Mouse (Mus musculus) small intestine, adult 2 months (tissue): Measurements from ENCODE around the gene Acsm2. TPM values are rescaled to one million over a fixed set of nuclear protein-coding genes. Genes with fewer than 3 reads are reported as not detected.

ENCODE experiments used
- H3K27ac ChIP-seq: fragments of 200-500 bp; 2 replicates; pipeline ENCODE4 v1.5.1; 2012; ENCODE audit warnings: low read depth, low read length, control low read depth, inconsistent platforms; ENCODE audit not compliant: insufficient read depth
- H3K27me3 ChIP-seq: fragments of 200-500 bp; 2 replicates; pipeline ENCODE4 v1.6.1; 2012; ENCODE audit warnings: mild to moderate bottlenecking, moderate library complexity, low read length, inconsistent platforms; ENCODE audit not compliant: control insufficient read depth, insufficient read depth
- H3K36me3 ChIP-seq: fragments of 200-500 bp; 2 replicates; pipeline ENCODE4 v1.6.1; 2012; ENCODE audit warnings: mild to moderate bottlenecking, low read length, control low read depth, inconsistent platforms; ENCODE audit not compliant: control insufficient read depth, insufficient read depth
- H3K4me1 ChIP-seq: fragments of 200-500 bp; 2 replicates; pipeline ENCODE4 v1.6.1; 2012; ENCODE audit warnings: low read length, inconsistent platforms, mixed read lengths; ENCODE audit not compliant: control insufficient read depth, insufficient read depth, insufficient read length
- H3K4me3 ChIP-seq: fragments of 200-500 bp; 2 replicates; pipeline ENCODE4 v1.5.1; 2012; ENCODE audit warnings: low read depth, mild to moderate bottlenecking, control low read depth, inconsistent platforms, low read length, moderate library complexity
- CTCF ChIP-seq: fragments of 200-500 bp; IDR thresholded peaks from 2 replicates; pipeline ENCODE4 v1.5.1; 2012; ENCODE audit warnings: low read depth, mild to moderate bottlenecking, control low read depth, inconsistent platforms, low read length, moderate library complexity, mixed read lengths; ENCODE audit not compliant: insufficient replicate concordance, insufficient read length; ENCODE audit errors: extremely low read depth
- POLR2A ChIP-seq: fragments of 200-500 bp; IDR thresholded peaks from 2 replicates; pipeline ENCODE4 v1.6.1; 2012; ENCODE audit warnings: low read depth, mild to moderate bottlenecking, control low read depth, inconsistent platforms, low read length, moderate library complexity
- WGBS: fragments of 180-500 bp; shearing (Covaris S2); methylation state at CpG from one replicate; pipeline ENCODE4 v1.1.7; 2018; 5-methylcytosine and 5-hydroxymethylcytosine counted together
- polyA plus RNA-seq: library from polyadenylated mRNA; depleted of rRNA; stranded (reverse); fragments of >200 nt; gene quantifications from 2 replicates; pipeline ENCODE4 v1.2.3, GENCODE M21; 2012

The Acsm2 gene
- polyA plus RNA-seq, 1 experiment = not detected

DNA sequence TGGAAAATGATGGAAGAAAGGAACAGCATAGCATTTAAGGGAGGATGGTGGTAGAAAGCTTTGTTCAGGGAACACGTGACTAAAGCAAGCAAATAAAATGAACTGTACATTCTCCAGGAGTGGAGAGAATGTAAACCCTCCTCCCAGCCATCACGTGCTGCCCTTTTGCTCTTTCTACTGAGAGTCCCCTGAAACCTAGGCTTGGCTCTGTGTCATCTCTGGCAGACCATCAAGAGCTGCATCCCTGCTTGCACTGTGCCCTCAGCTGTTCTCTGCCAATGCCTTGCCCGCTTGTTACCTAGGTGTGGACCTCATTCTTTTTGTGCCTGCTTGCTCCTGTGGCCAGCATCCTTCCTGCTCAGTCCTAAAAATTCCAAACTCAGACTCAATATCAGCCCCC lies 32.3 kb upstream of the Acsm2 start:
- Histone ChIP-seq H3K27ac (peak overlapping the region; percentile 96), H3K4me1 (peaks cover 36% of the 10 kb centered on the region; the same call in 1 of the 2 replicates), H3K27me3 (no peaks in the 10 kb centered on the region), H3K36me3 (no peaks in the 10 kb centered on the region), H3K4me3 (no peak overlapping the region)
- WGBS = 19% methylated on average over 3 of the region's 3 CpGs
- no peak for TF ChIP-seq POLR2A
- TF ChIP-seq CTCF = no peak

DNA sequence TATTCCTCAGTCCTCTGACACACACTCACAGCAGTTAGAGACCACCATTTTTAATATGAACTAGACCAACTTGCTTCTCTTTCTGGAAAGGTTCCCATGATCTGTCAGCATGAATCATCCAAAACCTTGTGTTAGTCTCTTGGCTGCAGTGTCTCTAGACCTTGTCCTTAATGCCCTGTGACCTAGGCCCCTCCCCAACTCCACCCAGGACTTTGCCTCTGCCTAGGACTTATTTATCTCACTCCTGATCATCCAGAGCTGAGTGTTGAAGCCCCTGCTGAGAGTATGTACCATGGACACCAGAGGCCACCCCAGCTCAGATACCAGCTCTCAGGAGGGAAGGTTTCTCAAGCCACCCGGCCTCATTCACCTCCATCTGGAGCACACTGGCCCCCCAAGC lies 31.8 kb upstream of the Acsm2 start:
- TF ChIP-seq CTCF (no peak), POLR2A (no peak)
- Histone ChIP-seq H3K27me3 (no peaks in the 10 kb centered on the region), H3K27ac (peak overlapping the region; percentile 96), H3K4me1 (peaks cover 37% of the 10 kb centered on the region; the same call in 1 of the 2 replicates), H3K4me3 (no peak overlapping the region), H3K36me3 (no peaks in the 10 kb centered on the region)
- WGBS = 78% methylated on average over 1 of the region's 1 CpGs

DNA sequence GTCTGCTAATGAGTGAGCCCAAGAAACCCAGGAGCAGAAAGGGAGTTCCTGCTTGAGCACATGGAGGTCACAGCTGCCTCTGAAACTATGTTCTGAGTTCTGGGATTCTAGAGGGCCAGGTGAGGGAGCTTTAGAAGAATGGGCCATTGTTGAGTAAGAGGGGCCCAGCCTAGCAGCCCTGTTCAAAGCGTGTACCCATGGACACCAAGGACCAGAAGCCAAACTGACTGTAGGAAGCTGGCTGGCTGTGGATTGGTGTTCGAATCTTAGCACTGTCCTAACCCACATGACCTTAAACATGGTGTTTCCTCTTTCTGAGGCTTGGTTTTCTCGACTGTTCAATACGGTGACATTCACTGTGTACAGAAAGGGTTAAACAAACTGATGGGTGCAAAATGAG lies 30.8 kb upstream of the Acsm2 start, which contains the start of gene Pdilt:
Gene Pdilt, minus strand, starts transcription at position 101 of the 400 bp plus-strand sequence.
- TF ChIP-seq POLR2A (no peak), CTCF (no peak)
- Histone ChIP-seq H3K36me3 (no peaks in the 10 kb centered on the region), H3K4me3 (no peak within 1 kb of the TSS), H3K27me3 (no peaks in the 10 kb centered on the region), H3K4me1 (peaks cover 43% of the 10 kb centered on the region; the same call in 1 of the 2 replicates), H3K27ac (peak within 1 kb of the TSS; percentile 81)
- WGBS = 55% methylated on average over 4 of the region's 4 CpGs

DNA sequence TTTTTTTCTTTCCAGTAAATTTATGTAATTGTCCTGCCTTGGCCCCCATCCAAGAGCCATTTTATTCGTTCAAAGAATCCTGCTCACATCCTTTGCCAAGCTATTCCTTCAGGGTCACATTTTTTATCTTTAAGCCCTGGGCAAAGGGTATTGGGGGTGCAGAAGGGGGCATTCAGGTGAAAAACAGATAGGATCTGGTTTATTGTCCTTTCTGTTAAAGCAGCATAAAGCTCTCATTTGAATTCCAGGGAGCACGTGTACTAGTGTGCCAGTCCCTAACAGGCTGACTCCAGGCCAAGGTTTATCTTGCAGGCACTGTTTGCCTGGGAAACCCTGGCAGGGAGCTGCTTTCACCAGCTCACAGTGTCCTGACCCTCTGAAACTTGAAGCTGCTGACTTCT lies 28.3 kb upstream of the Acsm2 start:
- H3K36me3 ChIP-seq = no peaks in the 10 kb centered on the region
- H3K27me3 ChIP-seq = no peaks in the 10 kb centered on the region
- peak overlapping the region; percentile 9; the same call in 1 of the 2 replicates for H3K4me3 ChIP-seq
- H3K4me1 ChIP-seq = peaks cover 45% of the 10 kb centered on the region; the same call in 1 of the 2 replicates
- TF ChIP-seq POLR2A = no peak
- TF ChIP-seq CTCF = no peak
- WGBS = 12% methylated on average over 2 of the region's 2 CpGs
- peak overlapping the region; percentile 90 for H3K27ac ChIP-seq

DNA sequence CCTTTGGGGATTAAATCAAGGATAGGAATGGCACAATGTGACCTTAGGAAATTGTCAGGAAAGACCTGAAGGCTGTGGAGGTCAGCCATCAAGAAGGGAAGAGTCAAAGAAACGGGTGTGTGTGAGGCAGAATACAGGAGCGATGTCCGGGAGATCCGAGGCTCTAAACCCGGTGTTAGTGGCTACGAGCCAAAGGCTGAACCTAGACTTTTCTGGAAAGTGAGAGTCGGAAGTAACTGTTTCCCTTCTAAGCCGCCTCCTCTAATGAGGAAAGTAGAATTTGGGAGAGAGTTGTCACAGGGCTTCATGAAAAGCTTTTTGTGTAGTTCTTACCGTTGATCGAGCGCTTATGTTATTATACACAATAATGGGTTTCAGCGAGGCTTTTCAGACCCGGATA lies 27.7 kb upstream of the Acsm2 start:
- TF ChIP-seq CTCF = no peak
- no peak for TF ChIP-seq POLR2A
- H3K27me3 ChIP-seq = no peaks in the 10 kb centered on the region
- H3K4me1 ChIP-seq = peaks cover 42% of the 10 kb centered on the region; the same call in 1 of the 2 replicates
- 24% methylated on average over 13 of the region's 13 CpGs for WGBS
- H3K4me3 ChIP-seq = peak overlapping the region; percentile 13; the same call in 1 of the 2 replicates
- H3K27ac ChIP-seq = peak overlapping the region; percentile 90
- H3K36me3 ChIP-seq = no peaks in the 10 kb centered on the region

DNA sequence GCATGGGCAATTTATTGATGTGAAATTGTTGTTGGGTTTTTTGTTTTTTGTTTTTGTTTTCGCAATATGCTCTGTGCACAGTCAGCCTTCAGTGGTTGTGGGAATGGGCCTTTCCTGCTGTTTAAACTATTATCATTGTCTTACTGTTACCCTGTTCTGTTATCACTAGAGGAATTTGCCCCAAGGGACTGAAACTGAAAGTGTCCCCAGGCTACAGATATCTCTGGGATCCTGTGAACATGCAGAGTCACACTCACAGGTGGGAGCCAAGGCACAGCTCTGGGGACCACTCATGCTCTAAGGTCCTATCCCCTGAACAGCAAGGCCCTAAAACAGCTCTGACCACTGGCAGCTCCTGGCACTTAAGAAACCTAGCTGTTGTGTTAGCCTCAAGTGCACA lies 27.0 kb upstream of the Acsm2 start:
- 33% methylated on average over 1 of the region's 1 CpGs for WGBS
- TF ChIP-seq CTCF (no peak), POLR2A (no peak)
- Histone ChIP-seq H3K36me3 (no peaks in the 10 kb centered on the region), H3K27ac (peak overlapping the region; percentile 100), H3K4me3 (0 out of 2 replicates have a peak overlapping the region, but pooled peaks have one; percentile 32), H3K4me1 (peaks cover 38% of the 10 kb centered on the region; the same call in 1 of the 2 replicates), H3K27me3 (no peaks in the 10 kb centered on the region)

DNA sequence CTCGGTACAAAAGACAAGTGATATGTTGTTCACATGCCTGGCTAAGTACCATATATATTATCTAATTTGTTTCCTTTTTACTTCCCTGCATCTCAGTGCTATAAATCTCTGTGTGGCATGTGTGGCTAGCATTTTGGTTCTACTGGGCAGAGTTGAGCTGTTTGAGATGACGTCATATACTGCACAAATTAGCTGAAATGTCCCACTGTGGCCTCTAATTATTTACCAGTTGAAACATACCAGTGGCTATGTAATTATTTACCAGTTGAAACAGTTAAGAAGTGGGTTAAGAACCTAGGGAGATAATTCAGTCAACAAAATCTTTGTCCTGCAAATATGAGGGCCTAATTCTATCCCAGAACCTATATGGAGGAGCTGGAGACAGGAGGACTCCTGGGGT lies 26.6 kb upstream of the Acsm2 start:
- 0 out of 2 replicates have a peak overlapping the region, but pooled peaks have one; percentile 32 for H3K4me3 ChIP-seq
- H3K4me1 ChIP-seq = peaks cover 37% of the 10 kb centered on the region; the same call in 1 of the 2 replicates
- H3K27ac ChIP-seq = peak overlapping the region; percentile 100
- no peaks in the 10 kb centered on the region for H3K27me3 ChIP-seq
- no peaks in the 10 kb centered on the region for H3K36me3 ChIP-seq
- WGBS = 27% methylated on average over 2 of the region's 2 CpGs
- TF ChIP-seq CTCF = no peak
- TF ChIP-seq POLR2A = no peak
